Mouse (Mus musculus): ENCODE measurements around the gene Tbc1d5.

The Tbc1d5 gene

DNA sequence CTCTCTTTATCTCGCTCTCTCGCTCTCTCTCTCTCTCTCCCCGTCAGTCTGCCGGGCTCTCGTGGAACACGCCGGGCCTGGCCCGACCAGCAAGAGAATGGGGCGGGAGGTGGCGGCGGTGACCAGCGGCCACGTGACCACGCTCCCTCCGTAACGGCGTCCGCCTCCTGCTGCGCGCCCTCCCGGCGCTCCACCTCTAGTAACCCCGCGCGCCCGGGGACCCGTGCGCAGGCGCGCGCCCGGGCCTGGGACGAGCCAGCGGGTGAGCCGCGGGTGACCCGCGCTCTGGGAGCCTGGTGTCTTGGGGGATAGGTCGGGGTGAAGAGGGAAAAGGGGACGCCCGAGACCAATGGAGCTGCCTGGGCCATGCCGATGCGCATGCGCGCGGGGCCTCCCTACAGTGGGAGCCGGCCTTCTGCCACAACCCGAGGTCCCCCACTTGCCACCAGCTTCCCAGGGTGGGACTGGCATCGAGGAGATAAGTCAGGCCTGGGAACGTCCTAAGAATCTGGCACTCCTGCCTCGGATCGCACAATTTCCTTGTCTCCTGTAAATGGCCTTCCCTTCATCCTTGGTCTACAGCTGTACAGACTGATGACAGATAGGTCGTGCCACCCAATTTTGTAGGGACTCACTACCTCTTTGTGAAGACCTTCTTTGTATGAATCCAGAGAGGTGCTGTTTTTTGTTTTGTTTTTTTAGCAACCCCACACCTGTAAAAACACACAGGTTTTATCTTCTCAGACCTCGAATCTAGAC, at the start of gene Tbc1d5:
TSS of gene Tbc1d5 (minus strand) at position 158 of the 759 bp plus-strand sequence.
- DNase-seq (ENCODE audit: low spot score) = peak; percentile 85

DNA sequence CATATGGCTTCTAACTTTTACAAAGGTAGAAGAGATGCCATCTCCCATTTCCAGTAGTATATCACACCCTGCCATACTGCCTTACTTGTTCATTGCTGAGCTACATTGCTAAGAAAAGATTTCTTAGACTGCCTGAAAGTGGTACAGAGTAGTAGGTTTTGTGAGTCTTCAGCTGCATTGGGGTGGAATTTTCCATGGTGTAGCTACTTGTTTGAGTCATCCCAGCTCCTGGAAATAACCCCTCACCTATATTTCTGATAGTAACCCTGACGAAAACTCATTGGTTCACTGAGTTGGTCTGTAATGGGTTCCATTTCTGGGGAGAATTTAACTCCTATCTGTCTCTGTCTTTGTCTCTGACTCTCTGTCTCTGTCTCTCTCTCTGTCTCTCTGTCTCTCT, 46.9 kb upstream of the Tbc1d5 start:
- DNase-seq (ENCODE audit: low spot score) = no peak

DNA sequence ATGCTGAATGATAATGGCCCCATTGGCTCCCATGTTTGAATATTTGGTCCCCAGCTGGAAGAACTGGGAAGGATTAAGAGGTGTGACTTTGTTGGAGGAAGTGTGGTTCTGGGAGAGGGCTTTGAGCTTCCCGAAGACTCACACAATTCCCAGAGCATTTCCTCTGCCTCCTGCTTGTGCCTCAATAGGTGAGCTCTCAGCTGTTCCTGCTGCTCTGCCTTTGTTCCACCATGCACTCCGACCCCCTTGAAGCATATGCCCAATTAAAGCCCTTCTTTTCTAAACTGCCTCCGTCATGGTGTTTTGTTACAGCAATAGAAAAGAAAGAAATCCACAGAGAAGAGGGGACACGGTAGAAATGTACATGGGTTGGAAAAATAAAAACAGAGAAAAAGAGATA, 44.0 kb upstream of the Tbc1d5 start:
- DNase-seq (ENCODE audit: low spot score) = no peak

DNA sequence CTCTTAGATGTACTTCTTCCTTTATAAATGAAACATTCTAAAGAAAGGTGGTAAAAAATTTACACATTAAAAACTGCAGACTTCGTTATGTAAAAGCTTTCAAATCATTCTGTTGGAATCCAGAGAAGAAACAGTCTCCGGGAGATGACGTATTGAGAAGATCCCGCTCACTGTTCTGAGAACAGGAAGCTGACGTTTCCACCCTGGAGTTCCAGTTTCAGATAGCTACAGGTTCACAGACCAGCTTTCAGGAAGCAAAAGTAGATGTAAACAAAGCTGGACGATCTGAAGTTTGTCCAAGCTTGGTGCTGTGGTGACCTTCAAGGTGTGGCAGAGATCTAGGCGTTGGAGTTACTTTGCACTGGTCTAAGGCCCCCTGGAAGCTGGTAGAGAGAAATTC, 41.9 kb upstream of the Tbc1d5 start:
- no peak for DNase-seq (ENCODE audit: low spot score)

DNA sequence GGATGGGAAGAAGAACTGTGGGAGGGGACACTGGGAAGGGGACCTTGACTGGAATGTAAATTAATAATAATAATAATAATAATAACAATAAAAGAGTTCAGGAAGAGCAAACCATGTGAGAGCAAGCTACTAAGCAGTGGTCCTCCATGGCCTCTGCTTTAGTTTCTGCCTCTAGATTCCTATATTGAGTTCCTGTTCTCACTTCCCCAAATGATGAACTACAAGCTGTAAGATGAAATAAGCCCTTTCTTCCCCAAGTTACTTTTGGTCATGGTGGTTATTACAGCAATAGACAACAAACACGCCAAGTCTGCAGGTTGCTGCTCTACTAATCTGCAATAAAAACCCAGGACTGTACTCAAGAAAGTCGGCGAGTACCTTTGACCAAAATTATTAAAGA, 40.7 kb upstream of the Tbc1d5 start:
- DNase-seq (ENCODE audit: low spot score) = no peak

DNA sequence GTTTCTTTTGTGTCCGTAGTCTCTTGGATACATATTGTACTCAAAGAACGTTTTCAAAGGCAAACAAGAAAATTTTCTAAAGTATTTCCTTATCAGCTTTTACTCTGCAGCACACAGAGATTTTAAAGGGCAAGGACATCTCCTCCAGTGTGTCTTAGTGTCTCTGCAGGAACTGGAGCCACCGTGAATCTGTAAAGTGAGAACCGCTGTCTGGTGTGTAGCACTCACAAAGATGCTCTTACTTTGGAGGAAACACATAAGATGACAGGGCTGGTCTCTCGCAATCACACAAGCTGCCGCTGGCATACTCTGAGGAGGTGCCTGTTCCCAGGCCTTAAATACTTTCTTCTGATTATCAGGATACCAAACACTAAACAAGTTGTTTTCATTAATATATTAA, 37.3 kb upstream of the Tbc1d5 start:
- no peak for DNase-seq (ENCODE audit: low spot score)

DNA sequence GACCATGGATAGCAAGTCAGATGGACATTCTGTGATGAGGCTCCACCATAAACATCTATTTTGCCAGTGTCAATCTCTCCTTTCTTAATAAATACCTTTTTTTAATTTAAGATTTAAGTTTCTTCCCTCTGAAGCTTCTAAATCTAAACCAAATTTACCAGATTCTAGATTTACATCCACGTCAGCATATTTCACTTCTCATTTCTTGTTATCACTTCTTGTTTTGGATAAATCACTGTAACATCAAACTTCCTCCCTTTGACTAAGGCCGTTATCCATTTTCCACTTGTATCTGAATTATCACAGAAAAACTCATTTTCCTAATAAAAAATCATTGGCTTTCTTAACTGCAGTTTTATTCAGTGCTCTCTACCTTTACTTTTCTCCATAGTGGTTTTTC, 30.4 kb upstream of the Tbc1d5 start:
- no peak for DNase-seq (ENCODE audit: low spot score)

DNA sequence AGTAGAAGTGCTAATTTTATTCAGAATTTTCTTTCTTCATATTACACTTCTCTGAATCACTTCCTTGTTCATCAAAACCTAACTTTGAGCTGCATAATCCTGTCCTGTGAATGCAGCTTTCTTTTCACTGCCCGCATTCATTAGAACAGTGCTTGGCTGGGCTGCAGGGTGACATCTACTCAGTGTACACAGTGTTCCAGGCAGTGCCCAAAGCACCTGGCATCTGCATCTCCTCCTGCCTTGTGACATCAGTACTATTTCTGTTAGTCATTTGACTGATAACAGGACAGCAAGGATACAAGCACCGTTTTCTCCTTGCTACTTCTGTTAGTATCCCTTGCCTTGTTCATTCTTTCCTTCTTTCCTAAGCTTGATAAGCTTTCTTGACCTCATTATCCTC, 25.5 kb upstream of the Tbc1d5 start:
- no peak for DNase-seq (ENCODE audit: low spot score)

DNA sequence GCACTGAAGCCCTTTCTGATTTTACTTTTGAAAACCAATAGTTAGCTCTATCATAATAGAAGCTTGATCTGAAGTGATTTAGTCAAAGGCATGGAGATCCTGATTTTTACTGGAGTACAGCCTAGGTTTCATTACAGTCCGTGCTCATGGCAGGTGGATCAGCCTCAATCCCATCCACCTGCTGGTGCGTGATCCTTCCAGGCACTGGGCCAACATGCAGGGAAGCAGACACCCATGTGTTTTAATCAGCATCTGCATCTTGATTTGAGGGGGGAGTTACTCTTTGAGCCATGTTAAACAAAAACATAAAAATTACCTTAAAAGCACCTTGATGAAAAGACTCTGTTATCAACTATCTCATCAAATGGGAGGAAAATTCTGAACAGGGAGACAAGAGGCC, 16.4 kb upstream of the Tbc1d5 start:
- no peak for DNase-seq (ENCODE audit: low spot score)

DNA sequence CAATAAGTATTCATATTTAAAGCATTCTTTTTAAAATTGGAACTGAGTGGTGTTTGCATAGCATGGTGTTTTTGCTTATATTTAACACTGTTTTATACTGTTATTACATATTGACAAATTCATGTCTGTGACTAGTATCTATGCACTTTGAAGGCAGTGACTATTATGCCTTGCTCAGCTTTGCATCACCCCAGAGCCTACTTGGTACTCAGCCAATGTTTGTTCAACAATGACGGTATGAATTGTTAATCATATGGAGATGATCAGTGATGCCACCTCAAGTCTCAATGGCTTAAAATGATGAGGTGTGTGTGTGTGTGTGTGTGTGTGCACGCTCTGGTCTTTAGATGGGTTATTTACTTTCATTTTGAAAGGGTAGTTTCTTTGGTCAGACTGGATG, 15.6 kb upstream of the Tbc1d5 start:
- DNase-seq (ENCODE audit: low spot score) = no peak

DNA sequence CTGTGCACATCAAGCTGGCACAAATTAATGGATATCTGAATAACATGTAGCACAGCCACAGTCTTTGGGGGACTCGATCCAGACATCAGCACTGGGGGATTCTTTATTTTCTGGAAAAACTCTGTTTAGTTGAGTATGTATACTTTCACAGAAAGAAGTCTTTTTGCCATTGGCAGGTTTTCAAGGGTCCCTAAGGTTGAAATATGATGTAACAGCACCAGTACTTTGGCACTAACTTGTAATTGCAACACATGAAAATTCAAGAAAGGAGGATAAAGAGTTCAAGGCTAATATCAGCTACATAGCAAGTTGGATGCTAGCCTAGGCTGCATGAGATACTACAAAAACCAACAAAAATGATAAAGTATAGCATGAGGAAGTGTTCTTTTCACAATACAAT, 12.2 kb upstream of the Tbc1d5 start:
- DNase-seq (ENCODE audit: low spot score) = no peak

DNA sequence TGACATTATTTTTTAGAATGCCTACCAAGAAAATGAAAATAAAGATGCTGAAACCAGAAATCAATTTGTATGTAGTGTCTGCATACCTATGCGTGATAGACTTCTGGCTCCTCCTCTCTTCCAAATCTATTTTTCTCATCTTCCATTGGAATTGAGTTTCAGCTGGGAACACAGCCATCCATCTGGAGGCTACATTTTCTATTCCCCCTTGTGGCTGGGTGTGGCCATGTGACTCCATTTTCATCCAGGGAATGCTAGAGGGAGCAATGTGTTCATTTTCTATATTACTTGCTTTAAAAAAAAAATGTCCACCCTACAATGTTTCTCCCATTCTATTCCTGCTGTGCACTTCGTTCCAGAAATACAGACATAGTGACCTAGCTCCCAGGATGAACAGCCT, 3.6 kb upstream of the Tbc1d5 start:
- DNase-seq (ENCODE audit: low spot score) = no peak

DNA sequence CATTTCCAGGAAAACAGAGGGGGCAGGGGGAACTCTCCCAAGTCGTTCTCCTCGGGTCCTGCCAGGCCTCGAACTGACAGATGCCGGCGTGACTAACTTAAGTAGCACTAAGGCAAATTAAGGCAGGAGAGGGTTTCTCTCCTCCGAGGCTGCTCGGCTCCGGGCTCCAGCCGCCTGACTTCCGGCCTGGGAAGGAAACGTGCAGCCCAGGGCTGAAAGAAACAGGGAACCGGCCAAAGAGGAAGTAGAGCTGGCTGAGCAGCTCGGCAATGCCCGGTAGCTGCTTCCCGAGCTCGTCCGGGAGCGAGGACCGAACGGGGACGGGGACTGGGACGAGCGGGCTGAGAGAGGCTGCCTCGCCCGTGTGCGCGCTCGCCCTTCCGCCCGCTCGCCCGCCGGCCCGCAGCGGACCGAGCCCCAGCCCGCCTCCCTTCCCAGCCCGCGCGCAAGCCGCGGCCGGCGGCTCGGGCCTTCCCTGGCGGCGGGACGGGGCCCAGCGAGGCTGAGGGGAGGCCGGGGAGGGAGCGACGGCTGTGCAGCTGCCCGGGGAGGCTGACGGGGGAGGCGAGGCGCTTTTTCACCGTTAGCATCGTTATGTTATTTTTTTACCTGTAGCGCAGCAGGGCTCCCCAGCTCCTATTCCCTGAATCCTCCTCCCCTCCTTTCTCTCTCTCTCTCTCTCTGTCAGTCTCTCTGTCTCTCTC, 509 bp downstream of the Tbc1d5 start:
- DNase-seq (ENCODE audit: low spot score) = peak; percentile 73

DNA sequence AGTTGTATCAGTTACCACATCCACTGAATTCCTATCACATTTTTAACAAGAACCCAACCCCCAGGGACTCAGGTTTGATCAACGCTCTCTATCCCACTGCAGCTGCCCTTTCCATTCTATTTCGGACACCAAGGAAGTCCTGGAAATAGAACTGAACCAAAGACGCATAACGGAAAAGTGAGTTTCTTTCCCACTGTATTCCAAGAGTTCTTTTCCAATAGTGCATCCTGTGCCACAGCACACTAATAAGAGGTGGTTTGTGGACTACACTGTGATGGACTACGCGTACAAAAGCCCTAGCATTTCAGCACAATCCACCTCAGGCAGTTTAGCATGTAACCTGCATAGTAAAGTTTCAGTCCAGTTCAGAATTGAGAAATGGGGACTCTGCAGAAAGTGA, 1.2 kb downstream of the Tbc1d5 start:
- no peak for DNase-seq (ENCODE audit: low spot score)

DNA sequence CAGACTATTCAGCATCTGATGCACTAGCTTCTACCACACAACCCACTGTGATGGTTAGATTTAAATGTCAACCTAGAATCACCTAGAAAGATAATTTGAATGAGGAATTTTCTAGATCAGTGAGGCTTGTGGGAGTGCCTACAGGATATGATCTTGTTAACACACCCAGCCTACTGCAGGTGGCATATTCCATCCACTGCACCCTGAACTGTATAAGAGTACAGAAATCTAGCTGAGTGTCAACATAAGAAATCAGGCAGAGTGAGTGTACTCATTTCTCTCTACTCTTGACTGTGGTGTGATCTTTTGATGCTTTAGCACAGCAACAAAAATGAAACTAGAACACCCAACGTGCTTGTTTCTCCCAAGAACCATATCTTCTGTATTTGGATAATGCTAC, 6.8 kb downstream of the Tbc1d5 start:
- no peak for DNase-seq (ENCODE audit: low spot score)

DNA sequence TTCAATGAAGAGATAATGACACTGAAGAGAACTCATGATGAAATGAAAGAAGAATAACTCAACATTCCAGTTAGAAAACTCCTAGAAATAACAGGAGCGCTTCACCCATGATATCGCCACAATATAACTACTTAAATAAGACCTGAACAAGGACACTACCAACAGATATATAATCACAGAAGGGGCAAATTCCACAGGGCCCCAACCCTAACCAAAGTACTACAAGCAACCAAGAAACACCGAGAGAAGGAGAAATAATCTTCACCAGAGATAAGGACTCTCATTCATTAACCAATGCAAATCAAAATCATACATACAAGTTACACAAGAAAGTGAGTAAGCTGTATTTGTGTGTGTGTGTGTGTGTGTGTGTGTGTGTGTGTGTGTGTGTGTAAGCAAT, 7.6 kb downstream of the Tbc1d5 start:
- no peak for DNase-seq (ENCODE audit: low spot score)

DNA sequence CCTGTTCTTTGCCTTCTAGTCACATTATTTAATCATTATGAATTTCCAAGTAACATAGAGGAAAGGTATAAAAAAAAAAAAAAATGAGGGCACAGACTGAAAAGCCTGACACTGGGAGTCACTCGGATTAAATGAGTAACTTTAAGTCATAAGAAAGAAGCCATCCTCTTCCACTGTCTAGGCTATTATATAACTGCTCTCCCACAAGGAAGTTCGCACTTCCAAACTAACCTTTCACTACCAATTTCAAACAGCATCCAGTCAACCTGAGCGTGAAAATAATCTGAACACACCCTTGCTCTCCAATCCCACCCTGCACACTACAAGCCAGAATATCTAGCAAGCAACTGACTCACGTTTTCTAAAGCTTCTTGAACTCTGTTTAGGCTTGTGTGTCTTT, 9.2 kb downstream of the Tbc1d5 start:
- DNase-seq (ENCODE audit: low spot score) = no peak

DNA sequence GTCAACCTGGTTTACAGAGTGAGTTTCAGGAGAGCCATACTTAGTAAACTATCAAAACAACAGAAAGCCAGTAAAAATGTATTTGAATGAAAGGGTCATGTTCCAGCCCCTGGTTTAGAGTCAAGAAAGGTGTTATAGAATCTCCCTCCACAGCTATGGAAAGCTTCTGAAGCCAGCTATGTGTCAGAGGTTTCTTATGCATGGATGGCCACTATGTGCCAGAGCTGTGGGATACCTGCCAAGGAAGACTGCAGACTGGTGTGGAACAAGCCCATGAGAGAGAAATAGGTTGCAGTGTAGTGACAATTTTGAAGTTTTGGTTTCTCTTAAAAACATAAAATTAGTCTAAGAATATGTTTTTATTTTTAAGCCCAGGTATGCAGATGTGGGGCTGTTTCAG, 16.8 kb downstream of the Tbc1d5 start:
- no peak for DNase-seq (ENCODE audit: low spot score)

DNA sequence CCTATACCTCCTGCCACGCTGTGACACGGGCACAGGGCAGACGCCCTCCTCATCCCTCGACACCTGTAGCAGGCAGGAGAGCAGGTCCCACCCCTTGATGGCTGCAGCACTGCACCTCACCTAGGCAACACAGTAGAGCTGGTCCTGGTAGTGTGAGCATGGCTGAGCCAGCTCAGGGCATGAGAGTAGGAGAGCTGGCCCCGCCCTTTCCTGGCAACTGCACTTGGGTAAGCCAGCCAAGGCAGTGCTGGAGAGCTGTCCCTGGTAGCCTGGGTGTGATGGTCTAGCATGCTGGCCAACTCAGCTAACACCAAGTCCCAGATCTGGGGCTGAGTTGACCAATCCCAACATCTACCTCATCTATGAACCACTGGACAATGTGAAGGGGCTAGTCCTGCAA, 19.9 kb downstream of the Tbc1d5 start:
- no peak for DNase-seq (ENCODE audit: low spot score)

DNA sequence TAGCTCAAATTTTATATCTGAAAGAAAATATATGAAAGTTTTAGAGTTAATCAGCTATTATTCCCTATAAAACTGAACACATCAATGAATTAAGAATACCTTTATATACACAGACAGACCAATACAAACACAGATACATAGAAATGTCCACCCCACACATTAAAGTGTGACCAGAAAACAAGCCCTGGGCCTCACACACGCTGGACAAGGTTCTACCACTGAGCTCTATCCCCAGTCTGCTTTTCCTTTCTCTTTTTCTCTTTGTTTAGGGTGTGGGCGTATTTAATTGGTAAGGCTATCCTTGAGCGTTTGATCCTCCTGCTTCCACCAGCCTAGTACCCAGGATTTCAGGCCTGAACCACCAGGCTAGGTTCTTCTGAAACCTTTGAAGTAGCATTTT, 28.2 kb downstream of the Tbc1d5 start:
- DNase-seq (ENCODE audit: low spot score) = no peak

DNA sequence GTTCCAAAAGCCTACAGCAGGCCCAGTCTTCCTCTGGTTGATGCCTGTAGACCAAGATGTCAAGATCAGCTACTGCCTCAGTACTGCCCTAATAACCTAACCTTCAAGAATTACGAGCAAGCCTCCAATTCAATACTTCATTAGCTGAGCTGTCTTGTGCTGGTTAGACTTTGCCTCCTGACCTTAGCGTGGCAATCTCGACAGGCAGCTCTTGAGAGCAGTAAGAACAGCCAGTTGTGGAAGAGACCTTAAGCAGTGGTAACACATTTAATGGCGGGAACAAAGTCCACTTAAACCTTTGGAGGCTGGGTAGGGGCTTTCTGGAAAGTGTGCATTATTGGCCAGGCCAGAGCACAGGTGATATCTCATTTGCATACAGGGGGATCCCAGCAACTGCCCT, 34.2 kb downstream of the Tbc1d5 start:
- no peak for DNase-seq (ENCODE audit: low spot score)

DNA sequence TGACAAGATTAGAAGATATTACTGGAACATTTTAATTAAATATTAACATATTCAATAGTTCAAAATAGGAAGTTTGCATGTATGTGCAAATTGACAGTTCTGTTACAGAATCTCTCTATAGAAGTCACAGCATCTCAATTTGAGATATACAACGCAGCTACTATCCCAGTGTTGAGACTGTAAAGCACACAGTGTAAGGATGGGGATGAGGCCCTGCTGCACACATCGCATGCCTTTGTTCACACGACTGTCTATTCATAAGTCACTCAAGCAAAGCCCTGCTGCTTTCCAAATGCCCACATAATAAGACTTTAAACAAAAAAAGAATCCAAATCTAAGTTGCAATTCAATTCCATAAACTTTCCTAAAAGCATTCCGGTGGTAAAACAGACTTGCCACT, 37.1 kb downstream of the Tbc1d5 start:
- DNase-seq (ENCODE audit: low spot score) = no peak

DNA sequence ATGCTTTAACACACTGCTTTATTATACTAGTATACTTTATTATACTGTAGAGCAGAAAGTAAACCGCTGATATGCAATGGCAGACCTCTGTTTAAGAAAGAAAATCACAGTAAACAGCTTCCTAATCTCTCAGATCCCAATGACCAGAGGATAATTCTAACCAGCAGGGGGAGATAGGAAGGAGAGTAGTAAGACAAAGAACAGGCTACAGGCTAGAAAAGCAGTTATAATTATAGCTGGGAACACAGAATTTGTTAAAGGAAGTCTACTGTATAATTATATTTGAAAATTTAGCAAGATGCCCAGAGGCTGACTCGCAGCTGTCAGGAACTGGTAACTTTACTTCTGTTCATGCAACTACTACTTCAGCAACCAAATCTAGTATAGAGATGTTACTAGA, 68.0 kb downstream of the Tbc1d5 start:
- DNase-seq (ENCODE audit: low spot score) = peak; percentile 68

DNA sequence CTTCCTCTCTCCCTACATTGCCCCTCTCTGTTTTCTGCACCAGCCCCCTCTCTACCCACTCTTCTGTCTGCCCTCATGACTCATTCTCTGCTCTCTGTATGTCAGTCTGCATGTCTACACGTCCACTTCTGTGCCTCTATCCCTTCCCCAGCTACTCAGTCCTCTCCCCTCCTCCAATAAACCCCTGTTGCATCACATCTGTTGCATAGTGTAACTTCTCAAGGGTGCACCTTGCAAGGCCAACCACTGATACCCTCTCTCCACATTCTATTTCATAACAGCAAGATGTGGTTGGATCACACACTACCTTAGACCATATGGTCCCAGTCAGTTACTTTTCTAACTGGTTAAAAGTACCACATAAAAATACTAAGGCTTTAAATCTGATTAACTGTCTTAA, 74.9 kb downstream of the Tbc1d5 start:
- no peak for DNase-seq (ENCODE audit: low spot score)

Measured in retina, embryonic 14.5 days (tissue).